Mouse (Mus musculus) liver, embryonic 18 days (tissue): ENCODE measurements around the gene Gm15023. TPM values are rescaled to one million over a fixed set of nuclear protein-coding genes. Genes with fewer than 3 reads are reported as not detected.

Experiments used
- polyA plus RNA-seq: library from polyadenylated mRNA; depleted of rRNA; stranded (reverse); fragments of >200 nt; gene quantifications from 2 replicates; pipeline ENCODE4 v1.2.3, GENCODE M21; 2012; rRNA removed

Gm15023 gene
- not detected in 2 replicates for polyA plus RNA-seq

DNA sequence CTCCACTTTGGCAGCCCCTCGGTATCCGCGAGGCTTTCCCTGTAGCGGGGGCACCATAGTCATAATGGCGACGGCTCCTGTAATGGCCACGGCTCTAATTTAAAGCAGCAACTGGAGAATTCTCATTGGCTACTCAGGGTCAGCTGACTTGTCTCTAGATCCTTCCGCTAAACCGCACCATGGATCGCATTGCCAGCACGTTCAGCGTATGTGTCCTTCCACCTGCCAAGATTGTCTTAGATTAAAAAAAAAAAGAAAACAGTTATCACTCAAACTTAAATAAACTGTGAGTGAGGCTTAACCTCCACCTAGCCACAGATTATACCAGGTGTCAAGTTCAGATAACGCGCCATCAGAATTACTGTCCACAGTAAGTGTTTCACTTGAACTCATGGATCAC, at the start of gene Gm15023:
Gene Gm15023 (minus strand): TSS at position 101 of the 400 bp plus-strand sequence.

GRCm38 (mm10) chrX:135210436-135211221, 33.2 kb upstream of the Gm15023 start, which contains the start of gene Tceal6:
Tceal6 (minus strand) TSS chrX:135210687.

Other genes with a start within 250 kb of the Gm15023 start
- gene Nxf2, start 212.9 kb downstream of the Gm15023 start, polyA plus RNA-seq = 0.07 and 0.08 TPM in 2 replicates
- gene Zmat1, start 168.4 kb downstream of the Gm15023 start, polyA plus RNA-seq = 0.41 and 0.56 TPM in 2 replicates
- gene Tceal6, start 33.1 kb upstream of the Gm15023 start, polyA plus RNA-seq = 0.02 TPM in 1 of 2 replicates, not detected in the other
- not detected in 2 replicates for gene Pramel3, start 124.7 kb upstream of the Gm15023 start, polyA plus RNA-seq
- gene Gm5128, start 195.7 kb upstream of the Gm15023 start, polyA plus RNA-seq = not detected in 2 replicates